Mouse (Mus musculus): ENCODE data around the gene Tesmin.

Tesmin gene

GRCm38 (mm10) chr19:3394216-3394615 is 5.6 kb downstream of the Tesmin start:
- no peak for DNase-seq

- no peak for DNase-seq
Measured at GRCm38 (mm10) chr19:3400057-3400456, 11.4 kb downstream of the Tesmin start.

- DNase-seq, result no peak
Measured at GRCm38 (mm10) chr19:3401504-3401903, 12.8 kb downstream of the Tesmin start.

GRCm38 (mm10) chr19:3401943-3402342 is 13.3 kb downstream of the Tesmin start:
- no peak for DNase-seq

- no peak for DNase-seq
Measured at GRCm38 (mm10) chr19:3402390-3402789, 13.7 kb downstream of the Tesmin start.

GRCm38 (mm10) chr19:3404030-3404429 is 15.4 kb downstream of the Tesmin start:
- no peak for DNase-seq

- DNase-seq, result no peak
Measured at GRCm38 (mm10) chr19:3405531-3406281, 17.0 kb downstream of the Tesmin start.

GRCm38 (mm10) chr19:3414268-3414733 is 25.6 kb downstream of the Tesmin start, which contains the start of gene Gal:
Gal (minus strand) TSS chr19:3414544.
- no peak for DNase-seq

GRCm38 (mm10) chr19:3419251-3419650 is 30.6 kb downstream of the Tesmin start:
- no peak for DNase-seq

GRCm38 (mm10) chr19:3422488-3422887 is 33.8 kb downstream of the Tesmin start:
- DNase-seq, result no peak

GRCm38 (mm10) chr19:3422981-3423380 is 34.3 kb downstream of the Tesmin start:
- DNase-seq, result no peak

GRCm38 (mm10) chr19:3424214-3424613 is 35.6 kb downstream of the Tesmin start:
- no peak for DNase-seq

- no peak for DNase-seq
Measured at GRCm38 (mm10) chr19:3428057-3428830, 39.6 kb downstream of the Tesmin start.

GRCm38 (mm10) chr19:3429156-3429816 is 40.6 kb downstream of the Tesmin start:
- DNase-seq, result no peak

GRCm38 (mm10) chr19:3431066-3431465 is 42.4 kb downstream of the Tesmin start:
- no peak for DNase-seq

GRCm38 (mm10) chr19:3431969-3432368 is 43.3 kb downstream of the Tesmin start:
- no peak for DNase-seq

- DNase-seq, result no peak
Measured at GRCm38 (mm10) chr19:3434124-3434523, 45.5 kb downstream of the Tesmin start.

- no peak for DNase-seq
Measured at GRCm38 (mm10) chr19:3434641-3435040, 46.0 kb downstream of the Tesmin start.

- DNase-seq, result no peak
Measured at GRCm38 (mm10) chr19:3435824-3436223, 47.2 kb downstream of the Tesmin start.

GRCm38 (mm10) chr19:3436840-3437239 is 48.2 kb downstream of the Tesmin start:
- no peak for DNase-seq

GRCm38 (mm10) chr19:3437980-3438379 is 49.3 kb downstream of the Tesmin start:
- no peak for DNase-seq

GRCm38 (mm10) chr19:3440667-3441066 is 52.0 kb downstream of the Tesmin start:
- DNase-seq, result no peak

- DNase-seq, result no peak
Measured at GRCm38 (mm10) chr19:3441092-3441491, 52.4 kb downstream of the Tesmin start.

GRCm38 (mm10) chr19:3447348-3447747 is 58.7 kb downstream of the Tesmin start:
- DNase-seq, result no peak
